Mouse (Mus musculus): Measurements from ENCODE around the gene Hnrnph1.

Hnrnph1 gene

DNA sequence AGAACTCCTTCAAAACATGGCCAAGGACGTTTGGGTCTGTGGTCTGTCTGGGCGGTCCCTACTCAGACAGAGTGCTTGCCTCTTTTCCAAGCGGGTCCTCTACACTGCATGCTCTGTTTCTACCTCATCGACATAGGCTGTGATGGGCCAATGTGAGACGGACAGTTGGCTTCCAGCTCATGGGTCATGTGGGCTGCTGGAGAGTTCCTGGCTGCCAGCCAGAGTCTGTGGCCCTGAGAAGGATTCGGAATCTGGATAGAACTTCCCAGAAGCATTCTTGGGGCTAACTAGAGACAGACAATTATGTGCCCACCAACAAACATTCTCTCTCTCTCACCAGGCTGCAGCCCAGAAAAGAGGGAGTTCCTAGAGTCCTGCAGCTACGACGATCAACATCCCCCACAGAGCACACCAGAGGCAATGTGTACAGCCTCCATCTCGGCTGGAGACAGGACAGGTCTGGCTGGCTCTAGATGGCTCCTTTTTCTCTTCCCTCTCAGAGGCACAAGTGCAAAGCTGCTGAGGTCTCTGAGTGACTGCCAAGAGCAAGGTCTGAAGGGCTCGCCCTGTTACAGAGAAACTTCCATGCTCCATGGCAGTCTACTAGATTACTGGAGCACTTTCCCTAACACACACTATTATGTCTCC lies 26.7 kb downstream of the Hnrnph1 start:
- no peak for DNase-seq (ENCODE audit: low spot score in 2 of 2)

- no peak for DNase-seq (ENCODE audit: low spot score in 2 of 2)
Measured at GRCm38 (mm10) chr11:50407235-50407634, 30.4 kb downstream of the Hnrnph1 start.

DNA sequence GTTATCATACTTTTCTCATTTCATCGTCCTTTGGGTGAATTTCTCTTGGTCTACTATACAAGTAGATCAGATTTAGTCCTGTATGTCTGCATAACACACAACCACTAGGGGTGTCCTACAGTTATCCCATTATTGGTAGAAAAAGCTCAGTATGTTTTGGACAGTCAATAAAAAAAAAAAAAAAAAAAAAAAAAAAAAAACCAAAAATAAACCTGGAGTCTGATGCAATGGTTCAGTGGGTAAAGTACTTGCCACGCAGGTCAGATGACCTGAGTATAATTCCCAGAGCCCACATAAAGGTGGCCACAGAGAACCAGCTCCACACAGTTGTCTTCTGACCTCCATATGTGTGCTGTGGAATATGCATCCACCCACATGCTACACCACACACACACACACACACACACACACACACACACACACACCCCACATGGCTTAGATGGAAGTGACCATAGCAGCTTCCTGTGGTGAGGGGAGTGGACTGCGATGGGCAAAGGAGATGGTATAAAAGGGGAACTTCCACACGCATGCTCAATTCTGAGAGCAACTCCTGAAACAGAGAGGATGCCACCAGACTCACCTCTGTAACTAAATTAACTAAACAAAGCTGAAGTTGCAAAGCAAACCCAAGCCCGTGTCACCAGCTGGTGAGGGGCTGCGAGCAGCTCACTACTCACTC lies 38.9 kb downstream of the Hnrnph1 start:
- no peak for DNase-seq (ENCODE audit: low spot score in 2 of 2)

DNA sequence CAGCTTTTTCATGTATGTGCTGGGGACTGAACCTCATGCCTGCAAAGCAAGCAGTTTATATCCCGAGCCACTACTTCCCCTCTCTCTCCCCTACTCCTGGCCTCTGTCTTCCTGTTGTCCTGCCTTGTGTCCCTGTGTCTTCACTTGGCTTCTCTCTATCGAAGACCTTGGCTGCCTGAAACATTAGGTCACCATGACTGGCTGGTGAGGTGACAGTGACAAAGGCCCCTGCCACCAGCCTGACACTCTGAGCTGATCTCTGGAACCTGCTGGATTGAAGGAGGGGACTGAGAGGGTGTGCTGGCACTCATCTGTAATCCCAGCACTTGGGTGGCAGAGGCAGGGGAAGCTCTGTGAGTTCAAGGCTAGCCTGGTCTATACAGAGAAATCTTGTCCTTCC lies 41.1 kb downstream of the Hnrnph1 start:
- DNase-seq (ENCODE audit: low spot score in 2 of 2), result no peak

DNA sequence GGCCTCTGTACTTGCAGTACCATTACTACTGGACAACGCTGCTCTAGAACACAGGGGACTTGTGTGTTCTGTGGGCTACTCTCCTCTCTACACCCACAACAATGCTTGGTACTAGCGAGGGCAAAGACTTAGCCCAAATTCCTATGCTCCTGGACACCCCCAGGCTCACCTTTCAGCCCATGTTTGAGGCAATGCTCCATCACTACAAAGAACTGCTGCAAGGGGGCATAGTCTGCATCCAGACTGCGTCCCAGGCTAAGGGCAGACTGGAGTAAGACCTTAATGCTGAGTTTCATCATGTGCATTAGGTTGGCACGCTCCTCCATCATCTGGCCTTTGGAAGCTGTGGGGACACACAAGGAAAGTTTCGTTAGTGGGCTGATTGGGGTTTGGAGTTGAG lies 44.7 kb downstream of the Hnrnph1 start:
- no peak for DNase-seq (ENCODE audit: low spot score in 2 of 2)

GRCm38 (mm10) chr11:50421934-50422780 lies 45.4 kb downstream of the Hnrnph1 start:
- peak; percentile 23 to 37 for DNase-seq (ENCODE audit: low spot score in 2 of 2)

- no peak for DNase-seq (ENCODE audit: low spot score in 2 of 2)
Measured at GRCm38 (mm10) chr11:50426056-50426455, 49.3 kb downstream of the Hnrnph1 start.

DNA sequence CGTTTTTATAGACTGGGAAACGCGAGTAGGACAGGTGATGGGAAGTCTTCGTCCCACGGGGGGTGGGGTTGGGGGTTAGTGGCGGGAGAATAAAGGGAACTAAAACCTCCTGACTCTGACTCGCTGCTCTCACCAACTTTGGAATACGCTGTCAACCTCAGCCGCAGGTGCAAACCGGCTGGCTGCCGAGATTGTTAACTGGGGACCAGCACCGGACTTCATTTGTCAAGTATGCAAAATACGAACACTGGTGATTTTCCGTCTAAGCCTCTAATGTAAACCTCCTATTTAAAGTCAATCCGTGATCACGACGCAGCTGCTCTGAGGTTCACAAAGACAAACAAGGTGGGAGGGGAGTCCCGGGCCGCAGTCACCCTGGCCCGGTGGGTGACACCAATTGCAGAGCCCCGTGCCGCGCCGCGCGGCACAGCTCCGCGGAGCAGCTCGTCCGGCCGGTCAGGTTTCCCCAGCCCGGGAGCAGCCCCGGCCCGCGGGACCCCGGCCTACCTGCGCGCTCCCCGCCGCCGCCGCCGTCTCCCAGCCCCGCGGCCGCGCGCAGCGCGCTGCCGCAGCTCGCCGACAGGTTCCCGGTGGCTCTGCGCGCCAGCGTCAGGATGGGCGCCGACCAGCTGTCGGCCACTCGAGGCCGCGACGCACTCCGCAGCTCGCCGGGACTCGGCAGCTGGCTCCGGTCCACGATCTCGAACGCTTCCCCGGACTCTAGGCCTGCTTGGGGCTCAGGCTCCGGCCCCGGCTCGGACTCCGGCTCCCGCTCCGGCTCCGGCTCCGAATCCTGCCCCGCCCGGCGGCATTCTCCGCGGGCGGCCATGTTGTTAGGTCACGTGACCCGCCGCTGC lies 53.7 kb downstream of the Hnrnph1 start, which contains the start of gene Rufy1:
Gene Rufy1 (minus strand): TSS at position 849 of the 857 bp plus-strand sequence.
- peak; percentile 63 to 77 for DNase-seq (ENCODE audit: low spot score in 2 of 2)

DNA sequence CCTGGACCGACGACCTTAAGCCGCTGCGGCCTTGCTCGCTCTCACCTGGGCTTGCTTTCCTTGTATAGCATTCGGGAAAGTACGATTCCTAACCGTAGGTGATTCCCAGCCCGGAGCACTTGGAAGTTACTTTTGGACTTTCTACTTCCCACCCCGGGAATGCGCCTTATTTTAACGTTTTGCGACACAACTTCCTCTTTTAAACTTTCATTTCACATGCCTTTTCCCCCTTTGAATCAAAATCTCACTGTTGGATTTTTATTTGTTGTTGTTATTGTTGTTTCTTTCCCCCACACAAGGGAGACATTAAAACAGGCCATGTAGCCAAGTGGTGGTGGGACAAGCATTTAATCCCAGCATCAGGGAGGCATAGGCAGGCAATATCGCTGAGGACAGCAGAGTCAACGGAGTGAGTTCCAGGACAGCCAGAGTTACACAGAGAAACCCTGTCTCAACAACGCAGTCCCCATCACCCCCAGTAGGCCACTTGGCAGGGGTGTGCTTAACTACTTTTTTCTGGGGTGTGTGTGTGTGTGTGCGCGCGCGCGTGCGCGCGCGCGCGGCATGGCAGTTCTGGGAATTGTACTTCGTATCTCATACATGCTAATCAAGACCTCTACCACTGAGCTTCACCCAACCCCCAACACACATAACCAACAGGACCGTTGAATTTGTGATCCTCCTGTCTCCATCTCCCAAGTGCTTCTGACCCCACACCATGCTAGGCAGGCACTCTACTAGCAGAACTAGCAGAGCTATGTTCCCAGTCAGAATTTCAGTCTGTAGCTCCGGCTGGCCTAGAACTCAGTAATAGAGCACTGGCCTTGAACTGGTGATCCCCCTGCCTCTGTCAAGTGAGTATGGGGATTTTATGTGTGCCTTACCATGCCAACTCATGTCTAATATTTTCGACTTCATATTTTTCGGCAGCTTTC lies 54.6 kb downstream of the Hnrnph1 start:
- peak in 1 of 2 experiments; percentile 17 for DNase-seq (ENCODE audit: low spot score in 2 of 2)

DNA sequence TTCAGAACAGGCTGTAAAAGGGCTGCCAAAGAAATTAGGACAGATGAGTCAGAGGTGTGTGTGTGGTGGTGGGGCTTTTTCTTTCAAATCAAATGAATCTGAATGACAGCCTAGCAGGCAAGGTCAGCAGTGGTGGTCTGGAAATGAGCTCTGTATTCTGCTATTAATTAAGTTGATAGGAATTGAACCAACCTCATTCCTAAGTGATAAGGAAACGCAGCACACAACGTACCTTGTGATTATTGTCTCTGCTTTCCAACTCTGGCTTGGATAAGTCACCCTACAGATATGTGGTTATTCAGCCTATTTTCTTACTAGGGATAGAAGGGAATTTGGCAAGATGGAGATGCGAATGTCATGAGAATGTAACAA lies 55.3 kb downstream of the Hnrnph1 start:
- no peak for DNase-seq (ENCODE audit: low spot score in 2 of 2)

GRCm38 (mm10) chr11:50432896-50433295 lies 56.1 kb downstream of the Hnrnph1 start:
- no peak for DNase-seq (ENCODE audit: low spot score in 2 of 2)

Data from thymus, postnatal 10 days (tissue).